Mouse (Mus musculus): ENCODE results near the gene Gm20532. TPM values are rescaled to one million over a fixed set of nuclear protein-coding genes. Genes with fewer than 3 reads are reported as not detected.
"Not testable (repeated sequence)": the region's sequence is repeated elsewhere in the genome, so short reads cannot be mapped to it uniquely, and the experiment has no call there.

Gm20532 gene
- polyA plus RNA-seq, 1 experiment from 2014 or later = not detected

- Histone ChIP-seq H3K9ac (peak overlapping the region; percentile 33; the same call in 1 of the 2 replicates), H3K27ac (no peak overlapping the region)
- no peak; the same call in 1 of the 2 replicates for ATAC-seq (ENCODE audit: insufficient number of reproducible peaks, insufficient read depth, low FRiP score, low TSS enrichment)
Observed at GRCm38 (mm10) chr2:26661768-26662508, 75.5 kb downstream of the Gm20532 start.

GRCm38 (mm10) chr2:26662509-26662882 lies 76.1 kb downstream of the Gm20532 start:
- Histone ChIP-seq H3K4me3 (no peak overlapping the region), H3K9me3 (no peaks in the 10 kb centered on the region), H3K27me3 (peaks cover 6% of the 10 kb centered on the region; the same call in 1 of the 2 replicates), H3K9ac (no peak overlapping the region), H3K4me1 (0 out of 2 replicates have a peak, but pooled peaks cover 5% of the 10 kb centered on the region), H3K4me2 (replicated peaks) (no peak overlapping the region), H3K27ac (no peak overlapping the region), H3K36me3 (no peaks in the 10 kb centered on the region)
- ATAC-seq (ENCODE audit: insufficient number of reproducible peaks, insufficient read depth, low FRiP score, low TSS enrichment) = no peak
- 81% methylated on average over 13 of the region's 13 CpGs for WGBS

More at GRCm38 (mm10) chr2:26661768-26662508, 75.5 kb downstream of the Gm20532 start:
- H3K4me1 ChIP-seq = 0 out of 2 replicates have a peak, but pooled peaks cover 5% of the 10 kb centered on the region
- H3K9me3 ChIP-seq = no peaks in the 10 kb centered on the region
- H3K36me3 ChIP-seq = no peaks in the 10 kb centered on the region
- H3K27me3 ChIP-seq = peaks cover 6% of the 10 kb centered on the region; the same call in 1 of the 2 replicates
- WGBS = 43% methylated on average over 29 of the region's 29 CpGs
- H3K4me3 ChIP-seq = peak overlapping the region; percentile 27
- peak overlapping the region; percentile 62 for H3K4me2 ChIP-seq (replicated peaks)

GRCm38 (mm10) chr2:26663112-26663511 lies 76.7 kb downstream of the Gm20532 start:
- Histone ChIP-seq H3K4me1 (0 out of 2 replicates have a peak, but pooled peaks cover 5% of the 10 kb centered on the region), H3K4me2 (replicated peaks) (no peak overlapping the region), H3K27me3 (peaks cover 6% of the 10 kb centered on the region; the same call in 1 of the 2 replicates), H3K9me3 (no peaks in the 10 kb centered on the region), H3K9ac (no peak overlapping the region), H3K27ac (no peak overlapping the region), H3K36me3 (no peaks in the 10 kb centered on the region), H3K4me3 (no peak overlapping the region)
- ATAC-seq (ENCODE audit: insufficient number of reproducible peaks, insufficient read depth, low FRiP score, low TSS enrichment) = no peak
- 79% methylated on average over 10 of the region's 10 CpGs for WGBS

- not testable (repeated sequence) for H3K4me3 ChIP-seq; H3K4me1 ChIP-seq; ATAC-seq (ENCODE audit: insufficient number of reproducible peaks, insufficient read depth, low FRiP score, low TSS enrichment); H3K4me2 ChIP-seq (replicated peaks); H3K27me3 ChIP-seq; H3K9ac ChIP-seq; H3K27ac ChIP-seq; H3K36me3 ChIP-seq; H3K9me3 ChIP-seq
- WGBS = 85% methylated on average over 1 of the region's 1 CpGs
Observed at GRCm38 (mm10) chr2:26663551-26663950, 77.1 kb downstream of the Gm20532 start.

- Histone ChIP-seq H3K27me3 (no peaks in the 10 kb centered on the region), H3K9ac (no peak overlapping the region), H3K4me1 (no peaks in the 10 kb centered on the region), H3K27ac (no peak overlapping the region), H3K4me2 (replicated peaks) (no peak overlapping the region), H3K4me3 (no peak overlapping the region), H3K9me3 (no peaks in the 10 kb centered on the region), H3K36me3 (no peaks in the 10 kb centered on the region)
- no peak for ATAC-seq (ENCODE audit: insufficient number of reproducible peaks, insufficient read depth, low FRiP score, low TSS enrichment)
Observed at GRCm38 (mm10) chr2:26668746-26669145, 82.3 kb downstream of the Gm20532 start.

- Histone ChIP-seq H3K27ac (no peak within 1 kb of the TSS), H3K4me3 (no peak within 1 kb of the TSS), H3K36me3 (no peaks in the 10 kb centered on the region), H3K4me2 (replicated peaks) (no peak within 1 kb of the TSS), H3K4me1 (no peaks in the 10 kb centered on the region), H3K9me3 (no peaks in the 10 kb centered on the region), H3K27me3 (no peaks in the 10 kb centered on the region), H3K9ac (no peak within 1 kb of the TSS)
- WGBS = 91% methylated on average over 3 of the region's 3 CpGs
- no peak for ATAC-seq (ENCODE audit: insufficient number of reproducible peaks, insufficient read depth, low FRiP score, low TSS enrichment)
Observed at GRCm38 (mm10) chr2:26671182-26671581, 84.7 kb downstream of the Gm20532 start, which contains the start of gene Lcn4. Gene Lcn4 (minus strand): TSS chr2:26671282.

MicroRNAs within 50 kb of the gene (microRNA counts, 519-probe panel; counts per million panel counts)
- microRNA mmu-miR-126-3p (7,216 counts per million, percentile 98 among the panel's probes with 10 or more counts), microRNA mmu-miR-126-5p (3,378 counts per million, percentile 73 among the panel's probes with 10 or more counts)

Small RNA genes within 50 kb of the gene (microRNA-seq; reads per million reads assigned to microRNA genes)
- 1.1 reads per million for gene Mir126a
- gene Mir126b = not detected

Other genes with a start within 250 kb of the Gm20532 start
- 31.8 and 33.1 TPM in 2 replicates for gene Dnlz, start 234.5 kb upstream of the Gm20532 start, polyA plus RNA-seq (2016; fragmentation: Nextera tagmentation; extraction: Ambion mirVana)
- 0.87 and 0.97 TPM in 2 replicates for gene Card9, start 225.7 kb upstream of the Gm20532 start, polyA plus RNA-seq (2016; fragmentation: Nextera tagmentation; extraction: Ambion mirVana)
- gene Snapc4, start 206.0 kb upstream of the Gm20532 start, polyA plus RNA-seq (2016; fragmentation: Nextera tagmentation; extraction: Ambion mirVana) = 39.2 and 42.7 TPM in 2 replicates
- gene Entr1, start 197.3 kb upstream of the Gm20532 start, polyA plus RNA-seq (2016; fragmentation: Nextera tagmentation; extraction: Ambion mirVana) = 184 and 188 TPM in 2 replicates
- 108 and 112 TPM in 2 replicates for gene Pmpca, start 197.3 kb upstream of the Gm20532 start, polyA plus RNA-seq (2016; fragmentation: Nextera tagmentation; extraction: Ambion mirVana)
- 30.1 and 31.5 TPM in 2 replicates for gene Inpp5e, start 177.4 kb upstream of the Gm20532 start, polyA plus RNA-seq (2016; fragmentation: Nextera tagmentation; extraction: Ambion mirVana)
- 26.2 and 28.3 TPM in 2 replicates for gene Sec16a, start 141.4 kb upstream of the Gm20532 start, polyA plus RNA-seq (2016; fragmentation: Nextera tagmentation; extraction: Ambion mirVana)
- gene Notch1, start 70.0 kb upstream of the Gm20532 start, polyA plus RNA-seq (2016; fragmentation: Nextera tagmentation; extraction: Ambion mirVana) = 16.4 and 20.3 TPM in 2 replicates
- gene Egfl7, start 6.6 kb upstream of the Gm20532 start, polyA plus RNA-seq (2016; fragmentation: Nextera tagmentation; extraction: Ambion mirVana) = 97.3 and 101 TPM in 2 replicates
- 17.0 and 17.8 TPM in 2 replicates for gene Agpat2, start 17.8 kb downstream of the Gm20532 start, polyA plus RNA-seq (2016; fragmentation: Nextera tagmentation; extraction: Ambion mirVana)
- gene Fam69b, start 41.8 kb downstream of the Gm20532 start, polyA plus RNA-seq (2016; fragmentation: Nextera tagmentation; extraction: Ambion mirVana) = 66.0 and 75.2 TPM in 2 replicates
- not detected in 2 replicates for gene Lcn4, start 84.6 kb downstream of the Gm20532 start, polyA plus RNA-seq (2016; fragmentation: Nextera tagmentation; extraction: Ambion mirVana)